Mouse (Mus musculus): ENCODE measurements at regions not wholly inside any gene's neighbourhood (a gene's known extent, or its start where the extent isn't known, plus 50 kb on each side); places are given as distances from the start of the nearest gene placed in this dataset.

DNA sequence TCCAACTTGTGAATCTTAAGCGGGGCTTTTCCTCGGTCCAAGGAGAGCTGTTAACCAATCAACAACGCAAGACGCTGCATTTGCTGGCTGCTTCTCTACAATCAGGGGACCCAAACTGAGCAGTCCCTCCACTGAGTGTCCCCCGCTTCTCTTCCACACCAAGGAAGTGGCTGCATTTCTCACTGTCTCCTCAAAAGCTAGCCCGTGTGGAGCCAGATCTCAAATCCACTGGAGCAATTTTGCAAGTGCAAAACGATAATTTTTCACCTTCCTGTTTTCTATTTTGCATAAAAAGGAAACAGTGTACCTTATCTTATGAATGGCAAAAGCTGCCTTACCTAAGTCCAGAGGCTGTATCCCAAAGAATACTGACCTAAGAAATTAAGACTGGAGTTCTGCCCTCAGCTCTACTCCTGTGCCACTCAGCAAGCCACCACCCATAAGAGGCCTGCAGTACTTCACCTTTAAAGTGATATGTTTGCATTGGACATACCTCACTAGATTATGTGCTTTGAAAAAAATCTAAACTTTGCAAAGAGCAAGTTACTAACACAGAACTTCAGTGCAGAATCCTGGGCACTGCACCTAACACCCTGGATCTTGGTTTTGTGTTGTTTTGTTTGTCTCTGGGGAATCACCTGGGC lies 52.7 kb upstream of the Nap1l1 start:
- no peak for TF ChIP-seq CTCF (IDR thresholded peaks at IDR 0.05 in 2 of 3, conservative IDR thresholded peaks at IDR 0.05 in 1 of 3; ENCODE audit: control insufficient read depth in 1 of 3, insufficient read depth in 1 of 3, low read depth in 2 of 3, low read length in 3 of 3, poor library complexity in 1 of 3, severe bottlenecking in 1 of 3)
- TF ChIP-seq ELF1 (IDR thresholded peaks at IDR 0.05; ENCODE audit: low read depth, low read length): no peak
- TF ChIP-seq GATA1 (IDR thresholded peaks at IDR 0.05; ENCODE audit: low read depth, low read length): no peak
